Mouse (Mus musculus) small intestine, adult 2 months (tissue): ENCODE measurements around the gene Samd4b. TPM values are rescaled to one million over a fixed set of nuclear protein-coding genes. Genes with fewer than 3 reads are reported as not detected.

ENCODE experiments used
- H3K27ac ChIP-seq: fragments of 200-500 bp; 2 replicates; pipeline ENCODE4 v1.5.1; 2012; ENCODE audit warnings: low read depth, low read length, control low read depth, inconsistent platforms; ENCODE audit not compliant: insufficient read depth
- H3K27me3 ChIP-seq: fragments of 200-500 bp; 2 replicates; pipeline ENCODE4 v1.6.1; 2012; ENCODE audit warnings: mild to moderate bottlenecking, moderate library complexity, low read length, inconsistent platforms; ENCODE audit not compliant: control insufficient read depth, insufficient read depth
- H3K36me3 ChIP-seq: fragments of 200-500 bp; 2 replicates; pipeline ENCODE4 v1.6.1; 2012; ENCODE audit warnings: mild to moderate bottlenecking, low read length, control low read depth, inconsistent platforms; ENCODE audit not compliant: control insufficient read depth, insufficient read depth
- H3K4me1 ChIP-seq: fragments of 200-500 bp; 2 replicates; pipeline ENCODE4 v1.6.1; 2012; ENCODE audit warnings: low read length, inconsistent platforms, mixed read lengths; ENCODE audit not compliant: control insufficient read depth, insufficient read depth, insufficient read length
- H3K4me3 ChIP-seq: fragments of 200-500 bp; 2 replicates; pipeline ENCODE4 v1.5.1; 2012; ENCODE audit warnings: low read depth, mild to moderate bottlenecking, control low read depth, inconsistent platforms, low read length, moderate library complexity
- CTCF ChIP-seq: fragments of 200-500 bp; IDR thresholded peaks from 2 replicates; pipeline ENCODE4 v1.5.1; 2012; ENCODE audit warnings: low read depth, mild to moderate bottlenecking, control low read depth, inconsistent platforms, low read length, moderate library complexity, mixed read lengths; ENCODE audit not compliant: insufficient replicate concordance, insufficient read length; ENCODE audit errors: extremely low read depth
- POLR2A ChIP-seq: fragments of 200-500 bp; IDR thresholded peaks from 2 replicates; pipeline ENCODE4 v1.6.1; 2012; ENCODE audit warnings: low read depth, mild to moderate bottlenecking, control low read depth, inconsistent platforms, low read length, moderate library complexity
- WGBS: fragments of 180-500 bp; shearing (Covaris S2); methylation state at CpG from one replicate; pipeline ENCODE4 v1.1.7; 2018; 5-methylcytosine and 5-hydroxymethylcytosine counted together
- polyA plus RNA-seq: library from polyadenylated mRNA; depleted of rRNA; stranded (reverse); fragments of >200 nt; gene quantifications from 2 replicates; pipeline ENCODE4 v1.2.3, GENCODE M21; 2012

Samd4b gene
- polyA plus RNA-seq, 1 experiment = 82.0 TPM

GRCm38 (mm10) chr7:28372251-28373108 lies 225.5 kb downstream of the Samd4b start, which contains the start of gene Plekhg2:
TSS of gene Plekhg2 (minus strand) at chr7:28372599.
- TF ChIP-seq POLR2A = peak; percentile 61; the same call in 1 of the 2 replicates
- peak; percentile 70 for TF ChIP-seq CTCF
- WGBS = under 1% methylated on average over 65 of the region's 66 CpGs

DNA sequence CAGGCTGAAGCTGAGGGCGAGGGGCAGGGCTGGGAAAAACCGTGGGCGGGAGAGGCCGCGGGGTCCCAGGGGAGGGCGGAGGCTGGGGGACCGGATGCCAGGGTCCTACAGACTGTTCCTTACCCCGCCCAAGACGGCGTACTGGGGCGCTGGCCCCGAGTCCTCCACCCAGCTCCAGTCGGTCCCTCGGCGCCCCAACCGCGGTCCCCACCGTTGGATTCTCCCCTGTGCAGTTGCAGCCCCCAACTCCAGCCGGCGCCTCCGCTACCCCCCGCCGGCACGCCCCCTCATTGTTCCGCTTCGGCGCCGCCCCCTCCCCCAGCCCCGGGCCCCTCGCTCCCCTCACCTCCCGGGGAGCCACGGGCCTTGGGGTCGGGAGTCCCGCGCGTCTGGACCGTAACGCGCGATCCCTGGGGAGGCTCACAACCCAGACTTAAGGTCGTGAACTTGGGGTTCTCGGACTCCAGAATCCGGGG lies 226.4 kb downstream of the Samd4b start:
- WGBS = 2% methylated on average over 41 of the region's 43 CpGs

More at GRCm38 (mm10) chr7:28372251-28373108, 225.5 kb downstream of the Samd4b start, which contains the start of gene Plekhg2:
- peaks cover 15% of the 10 kb centered on the region for H3K36me3 ChIP-seq
- H3K27me3 ChIP-seq = no peaks in the 10 kb centered on the region
- peaks cover 3% of the 10 kb centered on the region for H3K4me1 ChIP-seq
- peak within 1 kb of the TSS; percentile 80 for H3K4me3 ChIP-seq
- H3K27ac ChIP-seq = peak within 1 kb of the TSS; percentile 88

DNA sequence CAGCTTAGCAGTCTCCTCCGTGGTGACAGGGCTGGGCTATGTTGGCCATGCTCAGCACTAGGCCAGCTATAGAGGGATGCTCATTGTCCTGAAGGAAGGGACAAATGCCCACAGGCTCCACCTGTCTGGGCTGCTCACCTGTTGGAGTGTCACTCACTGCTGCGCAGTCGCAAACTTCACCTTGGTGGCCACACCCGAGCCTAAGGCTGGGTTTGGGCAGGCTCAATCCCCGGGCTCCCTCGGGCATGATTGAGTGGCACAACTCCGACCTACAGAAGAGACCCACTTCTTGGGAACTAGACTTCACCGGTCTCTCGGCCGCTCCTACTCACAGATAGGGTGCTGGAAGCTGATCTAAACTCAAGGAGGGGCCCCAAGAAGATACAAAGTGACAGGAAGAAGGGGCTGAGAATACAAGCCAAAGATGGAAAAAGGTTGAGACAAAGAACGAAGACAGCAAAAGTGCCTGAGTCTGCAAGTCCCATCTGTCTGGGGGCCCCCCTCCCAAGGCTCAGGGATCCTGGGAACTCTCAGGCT lies 226.9 kb downstream of the Samd4b start:
- Histone ChIP-seq H3K27ac (peak overlapping the region; percentile 62), H3K4me3 (peak overlapping the region; percentile 80), H3K27me3 (no peaks in the 10 kb centered on the region), H3K4me1 (peaks cover 3% of the 10 kb centered on the region), H3K36me3 (peaks cover 9% of the 10 kb centered on the region; the same call in 1 of the 2 replicates)
- no peak for TF ChIP-seq CTCF
- no peak for TF ChIP-seq POLR2A
- WGBS = 5% methylated on average over 11 of the region's 11 CpGs

More for the DNA sequence above, 226.4 kb downstream of the Samd4b start:
- Histone ChIP-seq H3K36me3 (peaks cover 9% of the 10 kb centered on the region; the same call in 1 of the 2 replicates), H3K27me3 (no peaks in the 10 kb centered on the region), H3K4me1 (peaks cover 3% of the 10 kb centered on the region), H3K4me3 (peak overlapping the region; percentile 80), H3K27ac (peak overlapping the region; percentile 81)
- TF ChIP-seq POLR2A = no peak; the same call in 1 of the 2 replicates
- TF ChIP-seq CTCF = no peak

DNA sequence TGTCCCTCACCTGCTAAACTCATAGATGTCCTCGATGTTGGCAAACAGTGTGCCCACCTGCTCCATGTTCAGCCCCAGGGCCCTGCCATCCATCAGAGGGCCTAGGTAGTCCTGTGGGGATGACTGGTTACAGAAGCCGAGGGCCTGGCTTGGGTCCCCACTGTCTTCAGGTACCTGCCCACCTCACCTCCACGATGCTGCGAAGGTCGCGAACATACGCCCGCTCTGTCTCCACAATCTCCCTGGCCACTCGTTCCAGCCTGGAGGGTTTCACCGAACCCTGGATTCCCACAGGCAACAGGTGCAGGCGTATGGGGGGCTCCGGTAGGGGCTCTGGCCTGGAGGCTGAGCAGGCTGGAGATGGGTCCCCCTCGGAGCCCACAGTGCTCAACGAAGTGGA lies 227.9 kb downstream of the Samd4b start:
- Histone ChIP-seq H3K4me3 (no peak overlapping the region), H3K27ac (no peak overlapping the region), H3K4me1 (peaks cover 3% of the 10 kb centered on the region), H3K27me3 (no peaks in the 10 kb centered on the region), H3K36me3 (peaks cover 9% of the 10 kb centered on the region; the same call in 1 of the 2 replicates)
- 93% methylated on average over 14 of the region's 14 CpGs for WGBS
- TF ChIP-seq CTCF (no peak), POLR2A (no peak)

DNA sequence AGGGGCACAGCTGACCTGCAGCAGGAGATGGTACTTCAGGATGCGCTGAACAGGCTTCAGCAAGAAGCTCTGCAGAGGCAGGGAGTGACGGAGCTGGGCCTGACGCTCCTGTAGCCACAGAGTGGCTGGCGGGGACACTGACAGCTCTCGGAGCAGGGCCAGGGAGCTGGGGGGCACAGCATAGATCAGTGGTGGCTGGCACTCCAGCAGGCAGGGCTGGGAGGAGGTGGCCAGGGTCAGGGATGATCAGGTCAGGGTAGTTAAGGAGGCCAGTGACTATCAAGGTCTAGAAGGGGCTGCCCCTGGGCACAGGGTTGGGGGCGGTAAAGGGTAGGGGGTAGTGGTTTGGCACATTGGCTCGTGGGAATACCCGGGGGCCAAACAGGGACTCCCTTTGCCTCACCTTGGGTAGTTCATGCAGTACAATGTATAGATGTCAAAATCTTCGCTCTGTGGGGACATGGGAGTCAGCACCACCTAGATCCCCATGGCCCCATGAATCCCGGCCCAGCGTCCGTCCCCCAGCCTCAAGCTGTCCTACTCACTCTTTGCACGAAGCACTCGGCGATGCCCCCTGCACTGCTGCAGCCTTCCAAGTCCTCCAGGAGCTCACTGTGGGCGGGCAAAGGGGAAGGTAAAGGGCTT lies 229.5 kb downstream of the Samd4b start:
- H3K36me3 ChIP-seq = peaks cover 15% of the 10 kb centered on the region
- 93% methylated on average over 16 of the region's 16 CpGs for WGBS
- H3K27me3 ChIP-seq = no peaks in the 10 kb centered on the region
- no peaks in the 10 kb centered on the region; the same call in none of the 2 replicates for H3K4me1 ChIP-seq
- no peak for TF ChIP-seq POLR2A
- TF ChIP-seq CTCF = no peak
- H3K27ac ChIP-seq = no peak overlapping the region
- no peak overlapping the region for H3K4me3 ChIP-seq

GRCm38 (mm10) chr7:28367663-28368275 lies 230.2 kb downstream of the Samd4b start:
- WGBS = 93% methylated on average over 16 of the region's 16 CpGs
- Histone ChIP-seq H3K36me3 (peaks cover 15% of the 10 kb centered on the region), H3K27ac (no peak overlapping the region), H3K27me3 (no peaks in the 10 kb centered on the region), H3K4me1 (no peaks in the 10 kb centered on the region; the same call in none of the 2 replicates), H3K4me3 (no peak overlapping the region)
- TF ChIP-seq CTCF = no peak

- no peak for TF ChIP-seq POLR2A
- TF ChIP-seq CTCF = no peak
- peaks cover 18% of the 10 kb centered on the region for H3K36me3 ChIP-seq
- H3K27me3 ChIP-seq = no peaks in the 10 kb centered on the region
- H3K27ac ChIP-seq = no peak overlapping the region
- WGBS = 86% methylated on average over 16 of the region's 16 CpGs
- peaks cover 12% of the 10 kb centered on the region; the same call in 1 of the 2 replicates for H3K4me1 ChIP-seq
- H3K4me3 ChIP-seq = no peak overlapping the region
Measured at GRCm38 (mm10) chr7:28362441-28363060, 235.4 kb downstream of the Samd4b start.
